Mouse (Mus musculus) brain, embryonic 14.5 days (tissue): ENCODE data around the gene Klf2.

ENCODE experiments used
- CTCF ChIP-seq: fragments of 200-500 bp; IDR thresholded peaks from 2 replicates; pipeline ENCODE4 v1.5.1; 2012; ENCODE audit warnings: inconsistent platforms, mild to moderate bottlenecking, moderate library complexity, borderline replicate concordance; ENCODE audit not compliant: insufficient read depth, insufficient read length; ENCODE audit errors: extremely low read depth
- POLR2A ChIP-seq: fragments of 200-500 bp; IDR thresholded peaks from 2 replicates; pipeline ENCODE4 v1.6.1; 2012; ENCODE audit warnings: mild to moderate bottlenecking, inconsistent platforms, borderline replicate concordance; ENCODE audit not compliant: poor library complexity, insufficient read depth, insufficient read length, severe bottlenecking; ENCODE audit errors: extremely low read depth

DNA sequence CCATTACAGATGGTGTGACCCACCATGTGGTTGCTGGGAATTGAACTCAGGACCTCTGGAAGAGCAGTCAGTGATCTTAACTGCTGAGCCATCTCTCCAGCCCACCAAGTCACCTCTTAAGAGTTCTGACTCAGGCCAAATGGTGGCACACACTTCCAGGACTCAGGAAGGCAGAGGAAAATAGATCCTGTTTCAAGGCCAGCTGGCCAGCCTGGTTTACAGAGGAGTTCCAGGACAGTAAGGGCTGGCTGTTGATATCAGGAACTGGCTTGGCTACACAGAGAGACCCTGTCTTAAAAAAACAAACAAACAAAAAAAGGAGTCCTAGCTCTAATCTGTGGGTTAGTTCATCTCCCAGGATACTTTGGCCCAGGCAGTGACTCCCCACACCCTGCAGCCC, 18.2 kb downstream of the Klf2 start:
- TF ChIP-seq CTCF, result no peak
- TF ChIP-seq POLR2A, result no peak
